Mouse (Mus musculus) limb, embryonic 12.5 days (tissue): Measurements from ENCODE around the gene 1110004F10Rik. TPM values are rescaled to one million over a fixed set of nuclear protein-coding genes. Genes with fewer than 3 reads are reported as not detected.

Experiments
- ATAC-seq: fragments of 200-750 bp; cut with Nextera tagmentation; 2 replicates; pipeline ENCODE4 v1.8.0; 2017; ENCODE audit warnings: low read depth, moderate TSS enrichment; ENCODE audit not compliant: insufficient number of reproducible peaks, insufficient read depth, low FRiP score, low TSS enrichment
- H3K27ac ChIP-seq: fragments of 300-500 bp; sonication (generic); 2 replicates; pipeline ENCODE4 v1.5.1; 2016; ENCODE audit warnings: mild to moderate bottlenecking, moderate library complexity
- H3K27me3 ChIP-seq: fragments of 300-500 bp; sonication (generic); 2 replicates; pipeline ENCODE4 v1.6.1; 2016; ENCODE audit warnings: mild to moderate bottlenecking, moderate library complexity
- H3K36me3 ChIP-seq: fragments of 300-500 bp; sonication (generic); 2 replicates; pipeline ENCODE4 v1.6.1; 2016; ENCODE audit warnings: mild to moderate bottlenecking, moderate library complexity
- H3K4me1 ChIP-seq: fragments of 300-500 bp; sonication (generic); replicated peaks from 2 replicates; pipeline ENCODE4 v1.6.1; 2016
- H3K4me2 ChIP-seq: fragments of 300-500 bp; sonication (generic); 2 replicates; pipeline ENCODE4 v1.6.1; 2016; ENCODE audit warnings: mild to moderate bottlenecking, moderate library complexity
- H3K4me3 ChIP-seq: fragments of 300-500 bp; sonication (generic); replicated peaks from 2 replicates; pipeline ENCODE4 v1.5.1; 2016; ENCODE audit warnings: mild to moderate bottlenecking
- H3K9ac ChIP-seq: fragments of 300-500 bp; sonication (generic); replicated peaks from 2 replicates; pipeline ENCODE4 v1.6.1; 2016; ENCODE audit warnings: mild to moderate bottlenecking, moderate library complexity
- H3K9me3 ChIP-seq: fragments of 300-500 bp; sonication (generic); 2 replicates; pipeline ENCODE4 v1.6.1; 2016; ENCODE audit warnings: mild to moderate bottlenecking, moderate library complexity
- WGBS: fragments of 180-500 bp; shearing (Covaris S2); methylation state at CpG from one replicate; pipeline ENCODE4 v1.1.7; 2016; 5-methylcytosine and 5-hydroxymethylcytosine counted together
- polyA plus RNA-seq: library from polyadenylated mRNA; unstranded; fragments of >200 nt; fragmentation: Nextera tagmentation; extraction: Ambion mirVana; gene quantifications from 2 replicates; pipeline ENCODE4 v1.2.1, GENCODE M21; 2016

1110004F10Rik gene
- polyA plus RNA-seq, result 318 and 335 TPM in 2 replicates

DNA sequence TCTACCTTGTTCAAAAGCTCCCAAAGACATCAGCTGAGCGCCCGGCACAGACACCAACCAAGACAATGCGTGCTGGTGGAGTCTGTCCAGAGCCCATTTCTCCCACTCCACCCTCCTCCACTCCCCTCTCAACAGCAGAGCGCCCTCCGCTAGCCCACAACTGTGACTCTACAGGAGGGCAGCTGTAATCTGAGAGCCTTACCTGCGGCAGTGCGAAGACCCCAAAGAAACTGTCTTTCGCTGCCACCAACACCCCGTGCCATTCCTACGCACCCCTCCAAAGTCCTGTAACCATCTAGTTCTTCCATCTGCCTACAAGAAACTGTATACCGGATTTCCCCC lies at the start of gene 1110004F10Rik:
Gene 1110004F10Rik, plus strand, starts transcription at position 202 of the 342 bp plus-strand sequence.
- Histone ChIP-seq H3K4me2 (peak within 1 kb of the TSS; percentile 96), H3K36me3 (no peaks in the 10 kb centered on the region), H3K9ac (peak within 1 kb of the TSS; percentile 88), H3K27ac (peak within 1 kb of the TSS; percentile 83), H3K4me3 (peak within 1 kb of the TSS; percentile 65), H3K4me1 (peaks cover 30% of the 10 kb centered on the region), H3K9me3 (no peaks in the 10 kb centered on the region), H3K27me3 (peaks cover 66% of the 10 kb centered on the region)
- peak; percentile 49 for ATAC-seq
- WGBS, result 0% methylated on average over 11 of the region's 11 CpGs

DNA sequence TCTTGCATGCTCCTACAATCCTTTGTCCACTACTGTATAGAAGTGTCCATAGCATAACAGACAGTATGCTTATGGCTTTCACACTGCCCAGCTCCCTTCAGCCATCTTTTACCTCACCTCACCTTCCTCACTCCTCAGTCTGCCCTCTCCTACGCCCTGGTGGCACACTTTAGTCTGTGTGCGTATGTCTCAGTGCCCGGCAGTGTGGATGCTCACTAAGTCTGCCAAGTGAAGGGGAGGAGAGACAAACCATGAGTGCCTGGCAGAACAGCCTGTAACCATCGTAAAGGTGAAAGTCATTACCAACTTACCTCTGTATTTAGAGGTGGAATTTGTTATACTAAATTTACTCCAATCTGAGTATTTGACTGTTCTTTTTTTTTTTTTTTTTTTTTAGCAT lies 36.5 kb upstream of the 1110004F10Rik start:
- 88% methylated on average over 4 of the region's 4 CpGs for WGBS
- no peak for ATAC-seq
- Histone ChIP-seq H3K27me3 (no peaks in the 10 kb centered on the region), H3K27ac (no peak overlapping the region), H3K9ac (no peak overlapping the region), H3K4me1 (no peaks in the 10 kb centered on the region), H3K4me3 (no peak overlapping the region), H3K36me3 (no peaks in the 10 kb centered on the region), H3K4me2 (no peak overlapping the region), H3K9me3 (no peaks in the 10 kb centered on the region)

DNA sequence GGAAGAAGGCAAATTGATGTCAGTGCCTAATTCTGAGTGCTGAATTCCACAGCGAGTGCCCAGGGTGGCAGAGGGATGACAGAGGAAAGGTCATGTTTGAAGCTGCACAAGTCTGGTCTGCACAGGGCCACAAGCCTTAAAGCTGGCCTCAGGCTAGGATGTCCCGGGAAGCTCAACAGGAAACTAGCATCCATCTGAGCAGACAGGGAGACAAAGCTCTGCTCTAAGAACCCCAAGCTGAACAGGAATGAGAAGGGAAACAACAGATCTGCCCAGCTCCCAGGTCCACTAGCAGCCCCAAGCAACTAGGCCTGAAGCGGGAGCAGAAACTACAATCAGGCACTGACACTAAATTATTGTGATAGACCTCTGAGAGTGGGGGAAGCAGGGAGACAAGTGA lies 9.2 kb upstream of the 1110004F10Rik start:
- ATAC-seq, result no peak
- H3K4me3 ChIP-seq, result peak overlapping the region; percentile 65
- peak overlapping the region; percentile 96 for H3K4me2 ChIP-seq
- peak overlapping the region; percentile 93; the same call in 1 of the 2 replicates for H3K9ac ChIP-seq
- peaks cover 24% of the 10 kb centered on the region; the same call in 1 of the 2 replicates for H3K27me3 ChIP-seq
- no peaks in the 10 kb centered on the region for H3K36me3 ChIP-seq
- H3K9me3 ChIP-seq, result no peaks in the 10 kb centered on the region
- 40% methylated on average over 3 of the region's 3 CpGs for WGBS
- H3K4me1 ChIP-seq, result peaks cover 32% of the 10 kb centered on the region
- H3K27ac ChIP-seq, result no peak overlapping the region

DNA sequence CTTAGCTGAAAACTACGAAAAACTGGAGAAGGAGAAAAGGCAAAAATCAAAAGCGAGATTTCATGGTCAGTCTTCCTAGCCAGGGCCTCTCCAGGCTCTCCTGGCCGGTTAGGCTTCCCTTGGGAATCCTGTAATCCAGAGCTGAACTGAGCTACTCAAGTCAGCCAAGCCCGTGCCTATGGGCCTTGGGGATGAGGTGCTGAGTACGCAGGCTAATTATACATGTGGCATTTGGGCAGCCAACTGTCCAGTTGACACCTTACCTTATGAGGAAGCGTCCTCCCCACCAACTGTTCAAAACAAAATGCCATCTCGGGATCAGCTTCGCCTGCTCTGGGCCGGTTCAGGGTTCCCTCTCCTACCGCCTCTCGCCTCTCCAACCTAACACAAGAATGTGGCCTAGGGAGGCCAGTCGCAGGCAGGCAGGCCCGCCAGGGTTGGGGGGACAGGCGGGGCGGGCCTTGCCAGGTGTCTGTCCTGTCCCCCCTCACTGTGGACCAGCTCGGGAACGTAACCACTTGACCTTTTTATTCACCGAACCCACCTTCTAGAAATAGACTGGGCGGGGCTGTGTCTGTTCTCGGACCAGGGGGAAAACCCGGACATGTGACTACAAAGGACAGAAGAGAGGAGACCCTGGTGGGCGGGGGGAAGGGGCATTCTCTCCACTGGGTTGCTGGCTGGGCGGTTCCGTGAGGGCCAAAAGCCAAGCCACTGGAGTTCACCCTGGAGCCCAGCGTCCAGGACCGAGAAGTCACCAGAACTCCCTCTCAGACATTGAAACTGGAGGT lies 8.4 kb upstream of the 1110004F10Rik start:
- WGBS, result 6% methylated on average over 26 of the region's 26 CpGs
- ATAC-seq, result peak; percentile 22; the same call in 1 of the 2 replicates

GRCm38 (mm10) chr7:116031388-116031717 lies 7.8 kb upstream of the 1110004F10Rik start:
- Histone ChIP-seq H3K9ac (peak overlapping the region; percentile 93), H3K27ac (peak overlapping the region; percentile 96), H3K4me2 (peak overlapping the region; percentile 96), H3K27me3 (peaks cover 38% of the 10 kb centered on the region), H3K9me3 (no peaks in the 10 kb centered on the region), H3K36me3 (no peaks in the 10 kb centered on the region), H3K4me1 (peaks cover 32% of the 10 kb centered on the region), H3K4me3 (peak overlapping the region; percentile 65)
- WGBS, result under 1% methylated on average over 14 of the region's 14 CpGs
- no peak for ATAC-seq

More for the DNA sequence above, 8.4 kb upstream of the 1110004F10Rik start:
- Histone ChIP-seq H3K36me3 (no peaks in the 10 kb centered on the region), H3K27me3 (peaks cover 32% of the 10 kb centered on the region), H3K4me1 (peaks cover 32% of the 10 kb centered on the region), H3K9me3 (no peaks in the 10 kb centered on the region), H3K4me3 (peak overlapping the region; percentile 65), H3K4me2 (peak overlapping the region; percentile 96), H3K27ac (peak overlapping the region; percentile 96), H3K9ac (peak overlapping the region; percentile 93)

DNA sequence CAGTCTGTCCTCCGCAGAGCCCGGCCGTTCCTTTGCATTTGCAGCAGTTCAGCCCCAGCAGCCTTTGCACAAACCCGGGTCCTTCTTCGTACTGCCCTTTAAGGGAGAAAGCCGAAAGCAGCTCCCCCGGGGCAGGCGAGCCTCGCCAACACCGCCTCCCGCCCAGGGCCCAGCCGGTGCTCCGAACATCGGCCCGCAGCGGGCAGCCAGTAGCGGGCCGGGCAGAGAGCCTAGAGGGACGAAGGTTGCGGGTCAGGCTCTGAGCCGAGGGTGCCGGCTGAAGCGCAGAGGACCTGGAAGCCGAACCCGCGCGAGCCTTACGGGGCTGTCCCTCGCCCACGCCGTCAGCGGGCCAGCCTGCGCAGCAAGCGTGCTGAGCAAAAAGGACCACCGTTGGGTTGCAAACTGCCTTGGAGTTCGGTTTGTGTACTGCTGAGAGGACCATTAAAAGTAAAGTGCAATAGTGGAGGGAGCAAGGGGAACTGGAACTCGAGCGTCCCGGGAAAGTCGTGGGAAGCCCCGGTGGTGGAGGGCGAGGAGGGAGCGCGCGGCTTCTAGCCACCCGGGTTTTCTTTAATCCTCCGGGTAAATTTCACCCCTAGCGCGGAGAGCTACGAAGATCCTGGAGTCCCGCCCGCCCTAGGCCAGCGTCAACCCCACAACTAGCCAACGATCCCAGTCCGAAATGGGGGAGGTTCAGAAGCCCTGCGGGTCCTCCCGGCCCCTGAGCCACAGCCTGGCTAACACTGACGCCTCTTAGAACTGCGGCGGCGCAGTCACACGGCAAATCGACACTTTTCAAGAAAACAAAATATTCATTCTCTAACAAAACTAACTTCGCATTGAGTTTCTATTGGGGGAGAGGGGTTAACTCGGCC lies 7.2 kb upstream of the 1110004F10Rik start:
- H3K27ac ChIP-seq, result peak overlapping the region; percentile 96
- peak overlapping the region; percentile 65 for H3K4me3 ChIP-seq
- H3K9ac ChIP-seq, result peak overlapping the region; percentile 93
- peak; percentile 43; the same call in 1 of the 2 replicates for ATAC-seq
- H3K36me3 ChIP-seq, result no peaks in the 10 kb centered on the region
- H3K27me3 ChIP-seq, result peaks cover 44% of the 10 kb centered on the region
- peak overlapping the region; percentile 96 for H3K4me2 ChIP-seq
- under 1% methylated on average over 65 of the region's 65 CpGs for WGBS
- no peaks in the 10 kb centered on the region for H3K9me3 ChIP-seq
- peaks cover 32% of the 10 kb centered on the region for H3K4me1 ChIP-seq

DNA sequence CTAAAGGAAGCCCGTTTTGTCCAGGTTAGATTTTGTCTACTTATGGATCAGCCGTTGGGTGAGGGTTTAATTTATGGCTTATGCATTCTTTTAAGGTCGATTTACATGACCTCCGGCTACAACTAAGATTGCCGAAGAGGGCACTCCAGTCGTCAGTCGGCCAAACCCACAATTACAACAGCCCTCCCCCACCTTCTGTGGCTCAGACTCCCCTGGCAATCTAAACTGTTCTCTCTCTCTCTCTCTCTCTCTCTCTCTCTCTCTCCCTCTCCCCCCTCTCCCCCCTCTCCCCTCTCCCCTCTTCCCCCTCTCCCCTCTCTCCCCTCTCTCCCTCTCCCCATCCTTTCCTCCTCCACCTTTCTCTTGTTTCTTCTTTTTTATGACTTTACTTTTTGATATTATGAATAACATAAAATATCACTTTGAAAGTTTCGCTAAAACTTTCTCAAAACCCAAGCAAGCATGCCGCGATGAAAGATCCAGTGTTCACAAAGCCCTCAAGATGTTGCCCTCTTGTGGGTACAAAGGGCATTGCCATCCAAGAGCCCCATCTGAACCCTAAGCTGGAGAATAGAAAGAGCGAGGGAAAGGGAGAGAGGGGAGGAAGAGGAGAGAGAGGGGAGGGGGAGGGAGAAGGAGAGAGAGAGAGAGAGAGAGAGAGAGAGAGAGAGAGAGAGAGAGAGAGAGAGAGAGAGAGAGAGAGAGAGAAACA lies 6.4 kb upstream of the 1110004F10Rik start:
- Histone ChIP-seq H3K9me3 (no peaks in the 10 kb centered on the region), H3K27me3 (peaks cover 50% of the 10 kb centered on the region), H3K9ac (peak overlapping the region; percentile 93), H3K36me3 (no peaks in the 10 kb centered on the region), H3K4me3 (peak overlapping the region; percentile 65), H3K4me2 (peak overlapping the region; percentile 96), H3K27ac (peak overlapping the region; percentile 96), H3K4me1 (peaks cover 32% of the 10 kb centered on the region)
- no peak for ATAC-seq
- WGBS, result under 1% methylated on average over 11 of the region's 11 CpGs

GRCm38 (mm10) chr7:116033371-116034241 lies 5.6 kb upstream of the 1110004F10Rik start:
- H3K4me1 ChIP-seq, result peaks cover 38% of the 10 kb centered on the region
- WGBS, result under 1% methylated on average over 54 of the region's 54 CpGs

DNA sequence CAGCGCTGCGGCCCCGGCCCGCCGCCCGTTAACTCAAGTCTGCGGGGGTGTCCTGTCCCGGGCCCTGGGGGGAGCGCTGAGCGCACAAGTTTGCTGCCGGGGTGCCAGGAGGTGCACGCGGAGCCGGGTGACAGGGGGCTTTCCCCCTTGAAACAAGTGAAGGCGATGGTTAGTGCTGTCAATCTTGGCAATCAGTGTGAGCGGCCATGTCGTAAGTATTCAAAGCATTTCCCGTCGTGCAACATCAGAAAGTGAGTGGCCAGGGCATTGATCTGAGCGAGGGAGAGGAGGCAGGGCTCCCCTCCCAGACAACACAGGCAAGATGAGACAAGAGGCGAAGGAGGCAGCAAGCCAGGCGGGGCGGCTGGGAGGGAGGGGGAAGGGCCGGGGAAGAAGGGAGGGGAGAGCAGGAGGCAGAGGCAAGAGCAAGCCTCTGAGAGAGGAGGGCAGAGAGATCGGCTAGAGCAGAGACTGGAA lies 4.9 kb upstream of the 1110004F10Rik start:
- Histone ChIP-seq H3K9ac (peak overlapping the region; percentile 88), H3K9me3 (no peaks in the 10 kb centered on the region), H3K27me3 (peaks cover 63% of the 10 kb centered on the region), H3K4me3 (peak overlapping the region; percentile 65), H3K27ac (peak overlapping the region; percentile 96), H3K4me1 (peaks cover 43% of the 10 kb centered on the region), H3K4me2 (peak overlapping the region; percentile 96), H3K36me3 (no peaks in the 10 kb centered on the region)
- WGBS, result under 1% methylated on average over 25 of the region's 25 CpGs
- ATAC-seq, result peak; percentile 33; the same call in 1 of the 2 replicates

More at GRCm38 (mm10) chr7:116033371-116034241, 5.6 kb upstream of the 1110004F10Rik start:
- Histone ChIP-seq H3K4me3 (peak overlapping the region; percentile 65), H3K9ac (peak overlapping the region; percentile 88), H3K27me3 (peaks cover 59% of the 10 kb centered on the region), H3K36me3 (no peaks in the 10 kb centered on the region), H3K9me3 (no peaks in the 10 kb centered on the region), H3K27ac (peak overlapping the region; percentile 96), H3K4me2 (peak overlapping the region; percentile 96)
- 0 out of 2 replicates have a peak, but pooled peaks have one; percentile 23 for ATAC-seq

GRCm38 (mm10) chr7:116035504-116035903 lies 3.7 kb upstream of the 1110004F10Rik start:
- peak overlapping the region; percentile 65 for H3K4me3 ChIP-seq
- no peaks in the 10 kb centered on the region for H3K9me3 ChIP-seq
- H3K27me3 ChIP-seq, result peaks cover 63% of the 10 kb centered on the region
- H3K4me2 ChIP-seq, result peak overlapping the region; percentile 96
- H3K9ac ChIP-seq, result peak overlapping the region; percentile 88; the same call in 1 of the 2 replicates
- H3K4me1 ChIP-seq, result peaks cover 37% of the 10 kb centered on the region
- no peaks in the 10 kb centered on the region for H3K36me3 ChIP-seq
- H3K27ac ChIP-seq, result no peak overlapping the region
- 41% methylated on average over 4 of the region's 4 CpGs for WGBS
- no peak for ATAC-seq
